Mouse (Mus musculus): ENCODE data around the gene Cyp2d26.

- TF ChIP-seq CTCF (IDR thresholded peaks at IDR 0.05; ENCODE audit: low read depth): no peak
- TF ChIP-seq EP300 (IDR thresholded peaks at IDR 0.05; ENCODE audit: low read depth): no peak
Observed at GRCm38 (mm10) chr15:82793868-82794267, 226 bp downstream of the Cyp2d26 start.

Data from heart, postnatal 0 days (tissue).